Mouse (Mus musculus): ENCODE data around the gene Med19. TPM values are rescaled to one million over a fixed set of nuclear protein-coding genes. Genes with fewer than 3 reads are reported as not detected.

Med19 gene
- polyA plus RNA-seq, 1 experiment from 2014 or later: 53.5 TPM

Other genes with a start within 250 kb of the Med19 start
- gene Tfpi, start 201.6 kb upstream of the Med19 start, polyA plus RNA-seq (2015; fragmentation: Nextera tagmentation; extraction: Ambion mirVana): 19.7 and 22.1 TPM in 2 replicates
- 38.6 and 39.2 TPM in 2 replicates for gene Ctnnd1, start 27.6 kb upstream of the Med19 start, polyA plus RNA-seq (2015; fragmentation: Nextera tagmentation; extraction: Ambion mirVana)
- 0.28 and 0.29 TPM in 2 replicates for gene Btbd18, start 19.3 kb upstream of the Med19 start, polyA plus RNA-seq (2015; fragmentation: Nextera tagmentation; extraction: Ambion mirVana)
- 217 and 222 TPM in 2 replicates for gene Selenoh, start 7.6 kb upstream of the Med19 start, polyA plus RNA-seq (2015; fragmentation: Nextera tagmentation; extraction: Ambion mirVana)
- not detected in 2 replicates for gene Gm28635, start 361 bp upstream of the Med19 start, polyA plus RNA-seq (2015; fragmentation: Nextera tagmentation; extraction: Ambion mirVana)
- 256 and 260 TPM in 2 replicates for gene Tmx2, start 738 bp downstream of the Med19 start, polyA plus RNA-seq (2015; fragmentation: Nextera tagmentation; extraction: Ambion mirVana)
- gene Zdhhc5, start 36.8 kb downstream of the Med19 start, polyA plus RNA-seq (2015; fragmentation: Nextera tagmentation; extraction: Ambion mirVana): 17.2 and 18.5 TPM in 2 replicates
- gene Clp1, start 48.9 kb downstream of the Med19 start, polyA plus RNA-seq (2015; fragmentation: Nextera tagmentation; extraction: Ambion mirVana): 26.7 and 28.6 TPM in 2 replicates
- gene Ypel4, start 55.7 kb downstream of the Med19 start, polyA plus RNA-seq (2015; fragmentation: Nextera tagmentation; extraction: Ambion mirVana): 22.2 and 25.4 TPM in 2 replicates
- 5.2 and 7.0 TPM in 2 replicates for gene Gm19426, start 65.3 kb downstream of the Med19 start, polyA plus RNA-seq (2015; fragmentation: Nextera tagmentation; extraction: Ambion mirVana)
- gene Serping1, start 97.0 kb downstream of the Med19 start, polyA plus RNA-seq (2015; fragmentation: Nextera tagmentation; extraction: Ambion mirVana): 34.6 and 39.4 TPM in 2 replicates
- gene Ube2l6, start 120.4 kb downstream of the Med19 start, polyA plus RNA-seq (2015; fragmentation: Nextera tagmentation; extraction: Ambion mirVana): 16.8 and 17.6 TPM in 2 replicates
- gene Smtnl1, start 144.2 kb downstream of the Med19 start, polyA plus RNA-seq (2015; fragmentation: Nextera tagmentation; extraction: Ambion mirVana): not detected in 2 replicates
- gene Timm10, start 148.6 kb downstream of the Med19 start, polyA plus RNA-seq (2015; fragmentation: Nextera tagmentation; extraction: Ambion mirVana): 59.2 and 61.9 TPM in 2 replicates
- 2.5 and 3.3 TPM in 2 replicates for gene Slc43a1, start 160.4 kb downstream of the Med19 start, polyA plus RNA-seq (2015; fragmentation: Nextera tagmentation; extraction: Ambion mirVana)
- 2.0 and 3.1 TPM in 2 replicates for gene Rtn4rl2, start 208.3 kb downstream of the Med19 start, polyA plus RNA-seq (2015; fragmentation: Nextera tagmentation; extraction: Ambion mirVana)

All from hindbrain, embryonic 13.5 days (tissue).